Mouse (Mus musculus) induced T-regulatory cell, adult 2 months (primary cell): ENCODE measurements at regions not wholly inside any gene's neighbourhood (a gene's known extent, or its start where the extent isn't known, plus 50 kb on each side); places are given as distances from the start of the nearest gene placed in this dataset.

ENCODE experiments used
- DNase-seq: peaks from one replicate; pipeline ENCODE4 v3.0.0-alpha.2; 2012; ENCODE audit warnings: low read depth

DNA sequence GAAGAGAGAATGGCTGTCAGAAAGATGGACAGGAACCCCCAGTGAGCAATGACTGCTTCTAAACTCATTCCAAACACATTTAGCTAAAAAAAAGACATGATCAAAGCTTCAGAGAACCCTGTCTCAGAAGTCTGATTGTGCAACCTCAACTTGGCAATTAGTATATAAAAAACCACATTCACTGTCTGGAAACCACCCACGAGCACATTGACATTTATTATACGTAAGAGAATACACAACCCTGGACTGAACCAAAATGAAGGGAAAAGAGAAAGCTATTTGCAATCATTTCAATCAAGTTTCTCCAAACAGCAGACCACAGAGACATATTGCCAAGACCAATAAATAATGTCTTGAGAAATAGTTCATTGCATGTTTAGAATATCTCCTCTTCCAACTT, 820.7 kb upstream of the Adgrl2 start:
- no peak for DNase-seq

DNA sequence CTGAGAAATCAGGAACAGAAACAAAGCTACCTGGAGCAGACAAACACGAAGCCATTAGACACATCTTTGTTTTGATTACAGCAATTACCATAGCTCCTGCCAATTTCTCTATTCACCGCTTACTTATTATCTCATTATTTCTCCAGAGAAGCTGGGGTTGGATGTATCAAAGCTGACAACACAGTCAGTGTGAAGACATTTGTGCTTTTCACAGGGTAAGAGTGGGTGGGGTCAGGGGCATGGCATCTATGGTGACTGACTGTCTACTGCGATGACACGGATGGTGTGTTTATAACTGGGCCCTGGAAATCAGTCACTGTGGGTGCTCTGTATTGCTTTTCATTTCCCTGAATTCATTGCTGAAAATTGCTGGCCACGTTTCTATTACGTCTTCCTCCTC, 815.0 kb upstream of the Adgrl2 start:
- no peak for DNase-seq

DNA sequence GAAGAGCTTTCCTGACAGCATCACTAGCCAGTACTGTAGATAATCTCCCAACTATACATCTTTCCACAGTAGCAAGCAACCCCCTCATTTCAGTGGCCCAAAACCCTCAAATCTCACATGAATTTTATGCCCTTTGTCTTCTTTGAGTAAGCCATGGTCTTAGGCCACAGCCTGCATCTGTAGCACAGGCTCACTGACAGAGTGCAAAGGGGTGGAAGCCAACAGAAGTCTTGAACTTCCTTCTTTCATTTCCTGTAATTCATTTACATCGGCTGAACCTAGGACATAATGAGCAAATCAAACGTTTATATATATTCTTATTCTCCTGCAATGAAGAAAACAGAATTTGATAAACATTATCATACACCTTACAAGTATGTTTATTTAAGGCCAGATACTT, 805.8 kb upstream of the Adgrl2 start:
- DNase-seq, result no peak

DNA sequence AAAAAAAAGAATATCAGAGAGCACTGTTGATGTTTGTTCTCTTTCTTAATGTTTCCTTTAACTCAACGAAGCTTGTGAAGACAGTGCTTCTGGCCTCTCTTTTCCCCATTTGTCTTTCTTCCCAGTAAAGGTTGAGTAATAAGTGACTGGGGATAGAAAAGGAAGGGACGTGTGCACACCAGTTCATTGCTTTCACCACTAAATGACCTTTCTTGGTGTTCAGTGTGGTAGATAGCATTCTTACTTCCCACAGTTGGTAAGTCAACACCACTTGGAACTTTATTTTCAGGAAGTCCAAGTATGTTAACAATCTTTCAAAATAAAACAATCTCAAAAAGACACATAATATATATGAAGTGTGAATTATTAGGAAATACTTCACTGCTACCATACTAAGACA, 801.2 kb upstream of the Adgrl2 start:
- DNase-seq, result no peak

DNA sequence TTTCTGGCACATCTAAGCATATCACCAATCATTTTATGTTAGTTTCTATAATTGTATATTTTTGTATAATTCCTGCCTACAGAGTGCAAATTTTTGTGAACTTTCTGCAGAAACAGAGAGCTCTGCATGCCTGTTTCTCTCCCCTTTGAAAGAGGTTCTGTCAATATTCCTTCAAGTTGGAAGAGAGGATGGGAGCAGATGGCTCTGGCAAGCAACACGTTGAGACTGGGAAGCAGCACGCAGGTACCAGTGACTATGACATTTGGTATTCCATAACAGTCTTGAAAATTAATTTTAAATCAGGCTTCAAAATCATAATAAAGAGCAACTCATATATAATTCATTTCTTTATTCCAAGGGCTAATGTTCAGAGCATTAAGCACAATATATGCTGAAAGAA, 795.7 kb upstream of the Adgrl2 start:
- DNase-seq, result no peak

DNA sequence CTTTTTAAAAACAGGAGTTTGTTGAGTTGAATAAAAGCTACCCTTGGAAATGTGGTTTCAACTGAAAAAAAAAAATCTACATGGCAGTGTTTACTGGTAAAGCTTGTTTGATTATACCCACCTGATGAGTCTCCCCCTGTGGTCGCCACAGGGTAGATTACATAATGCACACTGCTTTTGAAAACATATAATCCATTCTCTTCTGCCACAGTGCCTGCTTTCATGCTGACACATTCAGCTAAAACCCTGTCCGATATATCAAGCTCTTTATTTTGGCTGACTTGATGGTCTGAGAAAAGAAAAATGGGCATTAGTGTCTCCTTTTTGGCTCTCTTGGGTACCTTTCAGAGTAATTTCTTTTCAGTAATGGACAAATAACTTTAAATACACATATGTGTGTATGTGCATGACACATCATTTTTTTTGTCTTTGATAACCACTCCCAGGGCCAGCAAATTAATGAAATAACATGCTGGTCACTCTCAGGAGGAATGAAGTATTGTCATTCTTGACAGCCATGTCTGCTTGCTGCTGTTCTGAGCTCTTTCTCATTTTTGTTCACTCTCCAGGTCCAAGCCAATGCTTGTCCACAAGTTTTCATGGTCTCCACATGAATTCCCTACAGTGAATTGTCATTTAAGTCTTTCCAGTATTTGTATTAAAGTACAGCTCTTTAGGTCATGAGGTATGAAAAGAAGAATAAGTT, 793.7 kb upstream of the Adgrl2 start:
- DNase-seq, result no peak

DNA sequence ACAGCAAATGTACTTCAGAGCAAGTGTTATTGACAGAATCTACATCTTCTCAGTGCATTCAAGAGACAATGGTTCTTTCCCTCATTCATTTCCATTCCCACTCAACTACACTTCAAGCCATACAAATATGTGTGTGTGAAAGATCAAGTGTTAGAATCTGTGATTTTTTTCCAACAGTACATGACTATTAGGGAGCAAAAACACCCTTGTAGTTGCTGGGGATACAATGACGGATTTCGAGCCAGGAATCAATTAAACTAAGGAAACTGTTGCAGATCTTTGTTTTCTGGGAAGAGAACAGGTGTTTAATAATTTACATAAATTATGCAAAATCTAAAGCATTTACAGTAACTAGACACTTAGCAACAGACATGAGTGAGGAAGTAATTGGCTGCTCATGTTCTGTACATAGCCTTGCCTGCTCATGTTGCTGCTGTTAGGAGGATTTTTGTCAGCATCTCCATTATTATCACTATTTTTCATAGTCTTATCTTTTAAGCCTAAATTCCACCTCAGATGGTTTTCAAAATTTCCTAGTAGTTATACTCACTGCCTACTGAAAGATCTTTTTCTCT, 777.6 kb upstream of the Adgrl2 start:
- DNase-seq, result no peak

DNA sequence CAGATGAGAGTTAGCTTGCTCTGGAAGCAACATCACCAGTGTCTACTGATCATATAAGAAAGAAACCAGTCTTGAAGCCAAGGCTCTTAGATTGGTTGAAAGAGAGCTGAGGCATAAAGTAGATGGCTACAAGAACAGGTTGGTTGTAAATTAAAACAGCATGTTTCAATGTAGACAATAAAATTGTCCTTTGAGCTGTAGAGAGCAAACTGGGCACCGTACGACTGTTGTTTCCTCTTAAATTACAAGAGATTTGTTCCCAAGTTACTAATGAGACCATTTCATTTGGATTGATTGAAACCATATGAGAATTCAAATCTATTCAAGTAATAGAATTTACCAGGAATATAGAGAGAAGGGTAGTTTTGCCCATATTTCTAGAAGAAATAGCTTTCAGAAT, 770.9 kb upstream of the Adgrl2 start:
- no peak for DNase-seq

DNA sequence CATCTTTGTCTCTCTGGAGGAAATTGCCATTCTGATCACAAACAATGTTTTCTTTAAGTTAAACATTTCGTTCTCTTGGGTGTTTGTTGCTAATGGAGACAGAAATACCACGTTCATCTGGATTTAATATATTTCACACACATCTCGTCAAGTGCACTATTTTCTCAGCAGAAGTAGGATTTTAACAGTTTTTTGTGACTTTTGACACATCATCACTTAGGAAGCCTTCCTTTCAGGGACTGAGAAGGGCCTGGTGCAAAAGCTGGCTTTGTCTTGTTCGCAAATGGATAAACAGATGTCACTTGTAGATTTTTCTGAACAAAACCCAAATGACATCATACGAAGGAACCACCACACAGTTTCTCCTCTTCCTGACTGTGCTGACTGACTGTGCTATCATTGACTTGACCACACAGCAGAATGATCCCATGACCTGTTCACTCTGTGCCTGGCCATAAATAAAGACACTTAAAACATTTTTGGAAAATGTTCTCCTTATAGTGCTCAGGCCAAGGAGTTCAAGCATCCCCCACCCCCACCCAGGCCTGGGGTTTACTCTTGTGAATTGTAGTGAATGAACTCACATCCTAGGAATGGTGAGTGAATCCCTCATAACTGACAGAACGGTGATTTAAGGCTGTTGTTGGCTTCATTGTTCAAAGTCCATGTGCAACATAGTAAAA, 767.7 kb upstream of the Adgrl2 start:
- no peak for DNase-seq

DNA sequence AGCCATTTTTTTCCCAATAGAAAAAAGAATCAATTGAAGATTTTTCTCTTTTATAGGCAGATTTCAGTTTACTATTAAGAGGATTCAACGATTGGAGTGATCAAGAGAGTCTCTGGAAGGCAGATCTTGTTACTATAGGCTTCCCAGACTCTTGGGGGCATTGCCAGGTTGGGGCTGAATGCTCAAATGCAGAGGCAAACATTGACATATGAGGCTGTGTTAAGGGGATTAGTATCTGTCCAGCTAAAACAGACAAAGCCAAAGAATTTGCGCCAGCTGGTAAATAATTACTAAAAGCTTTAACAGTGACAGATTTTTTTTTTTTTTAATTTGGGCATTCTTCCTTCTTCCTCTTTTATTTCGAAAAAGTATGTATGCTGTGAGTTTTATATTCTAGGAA, 745.7 kb upstream of the Adgrl2 start:
- DNase-seq, result no peak

DNA sequence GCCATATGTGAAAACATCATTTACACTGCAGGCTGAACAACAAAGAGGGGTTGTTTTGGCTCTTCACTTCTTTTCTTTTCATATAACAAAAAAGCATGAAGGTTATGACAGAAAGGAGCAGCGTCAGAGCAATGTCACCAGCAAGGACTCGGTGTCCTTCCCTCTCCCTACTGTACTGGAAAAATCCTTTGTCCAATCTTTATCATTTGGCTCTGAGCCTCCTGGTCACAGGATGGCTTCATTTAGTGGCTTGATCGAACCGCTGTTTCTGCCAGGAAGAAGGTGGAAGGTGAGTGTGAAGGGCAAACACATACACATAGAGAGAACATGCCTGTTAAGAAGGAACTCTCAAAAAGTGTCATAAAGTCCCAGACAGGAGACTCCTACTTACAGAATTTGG, 735.9 kb upstream of the Adgrl2 start:
- no peak for DNase-seq

DNA sequence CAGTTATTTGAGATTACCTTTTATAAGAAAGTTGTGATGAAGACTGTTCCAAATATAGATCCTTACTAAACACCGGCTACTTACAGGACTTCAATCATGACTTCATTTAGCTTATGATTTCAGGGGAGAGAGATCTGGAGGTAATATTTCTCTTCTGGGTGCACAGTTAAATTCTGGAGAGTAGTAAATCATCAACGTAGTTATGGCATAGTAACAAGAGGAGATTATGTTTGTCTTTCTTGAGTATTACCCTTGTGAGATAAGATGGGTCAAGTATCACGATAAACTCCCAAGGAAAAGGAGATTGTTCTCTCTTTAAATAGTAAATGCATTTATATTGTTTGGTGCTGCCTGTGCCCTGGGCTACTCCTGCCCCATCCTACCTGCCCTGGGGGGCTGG, 734.5 kb upstream of the Adgrl2 start:
- no peak for DNase-seq

DNA sequence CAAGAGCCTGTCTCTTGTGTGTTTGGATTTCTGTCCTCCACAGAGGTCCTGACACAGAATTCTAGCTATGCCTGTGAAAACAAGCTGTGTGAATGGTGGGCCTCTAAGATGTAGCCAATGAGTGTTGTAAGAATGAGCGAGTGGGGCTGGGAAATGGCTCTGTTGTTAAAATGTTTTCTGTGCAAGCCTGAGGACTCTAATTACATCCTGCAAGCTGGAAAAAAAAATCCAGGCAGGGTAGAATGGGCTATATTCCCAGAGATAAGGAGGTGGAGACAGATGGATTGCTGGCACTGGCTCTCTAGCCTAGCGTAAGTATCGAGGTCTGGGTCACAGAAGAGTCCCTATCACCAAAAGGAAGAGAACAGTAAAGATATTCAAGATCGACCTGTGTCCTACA, 731.5 kb upstream of the Adgrl2 start:
- no peak for DNase-seq

DNA sequence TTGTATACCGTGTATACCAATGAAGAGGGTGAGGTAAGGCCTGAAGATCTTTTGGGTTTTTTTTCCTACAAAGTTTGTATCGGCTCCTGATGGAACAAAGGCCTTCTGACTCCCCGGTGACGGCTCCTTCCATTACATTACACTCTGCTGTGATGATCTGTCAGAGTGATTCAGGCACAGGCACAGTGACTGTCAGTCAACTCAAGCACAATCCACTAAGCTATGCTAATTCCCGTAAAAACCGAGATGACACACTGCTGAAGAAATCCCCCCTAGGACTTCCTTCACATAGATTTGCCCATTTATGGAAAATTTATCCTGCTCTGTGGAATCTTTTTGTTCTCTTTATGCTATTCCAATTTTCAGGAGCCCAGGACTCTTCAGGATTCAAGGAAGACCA, 730.0 kb upstream of the Adgrl2 start:
- no peak for DNase-seq

DNA sequence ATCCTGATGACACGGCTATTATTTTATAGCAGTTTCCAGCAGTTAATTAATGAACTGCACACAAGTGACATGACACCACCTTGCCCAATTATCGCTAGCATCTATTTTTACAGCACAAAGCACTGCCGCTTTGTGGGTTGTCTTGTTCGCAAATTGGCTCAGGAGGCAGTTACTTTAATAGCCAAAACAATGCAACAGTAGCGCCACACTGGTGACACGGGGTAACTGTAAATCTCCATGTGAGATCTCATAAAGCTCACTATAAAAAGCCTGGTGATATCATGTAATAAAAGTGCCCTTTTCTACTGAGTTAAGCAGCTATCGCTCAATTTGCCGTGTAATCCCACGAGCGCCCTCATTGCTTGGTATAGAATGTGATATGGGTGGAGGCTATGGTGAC, 715.4 kb upstream of the Adgrl2 start:
- DNase-seq, result no peak

DNA sequence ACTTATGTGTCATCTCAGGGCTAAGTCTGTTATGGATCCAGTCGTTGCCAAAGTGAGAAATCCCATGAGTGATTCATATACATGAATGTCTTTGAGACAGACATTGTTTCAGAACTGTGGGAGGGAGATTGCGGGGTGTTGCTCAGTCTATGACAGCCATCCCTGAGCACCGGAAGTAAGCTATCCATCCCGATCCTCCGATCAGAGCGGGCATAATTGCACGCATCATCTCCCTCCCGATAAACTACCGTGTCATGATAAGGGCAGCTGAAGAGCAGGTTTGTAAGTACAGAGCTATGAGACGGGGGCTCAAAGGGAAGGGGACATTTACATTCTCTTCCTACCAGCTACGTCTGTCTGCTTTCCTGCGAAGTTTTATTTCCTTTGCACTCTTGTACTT, 715.0 kb upstream of the Adgrl2 start:
- no peak for DNase-seq

DNA sequence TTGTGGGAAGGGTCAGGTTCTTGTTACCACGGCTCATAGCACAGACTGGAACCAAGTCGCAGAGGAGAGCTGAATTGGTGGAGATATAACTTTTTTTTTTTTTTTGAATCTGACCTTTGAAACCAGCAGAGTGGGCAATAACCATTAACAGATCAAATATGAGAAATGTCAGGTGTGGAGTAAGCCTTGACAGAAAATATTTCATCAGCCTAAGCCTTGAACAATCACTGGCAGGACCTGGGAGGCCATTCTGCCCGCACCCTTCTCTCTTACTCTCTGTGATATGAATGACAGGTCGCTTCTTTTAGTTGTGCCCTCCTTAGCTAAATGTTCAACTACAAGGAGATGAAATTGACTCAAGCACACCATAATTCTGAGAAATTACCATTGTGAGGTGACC, 714.1 kb upstream of the Adgrl2 start:
- DNase-seq, result no peak

DNA sequence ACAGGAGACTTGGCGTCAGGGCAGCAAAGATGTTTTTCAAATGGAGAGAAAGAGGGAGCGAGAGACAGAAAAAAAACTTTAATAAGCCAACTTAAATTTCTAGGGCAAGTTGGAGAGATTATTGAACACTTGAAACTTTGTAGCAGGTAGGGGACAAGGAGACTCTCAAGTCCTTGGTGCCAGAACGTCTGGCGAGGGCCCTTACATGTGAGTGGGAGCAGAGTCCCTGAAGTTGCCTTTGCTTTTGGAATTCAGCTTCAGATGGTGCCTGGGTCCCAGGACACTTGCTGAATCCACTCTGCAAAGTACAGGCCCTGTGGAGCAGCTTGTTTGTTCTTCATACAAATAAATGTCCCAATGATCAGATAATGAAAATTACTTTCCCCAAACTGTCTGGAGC, 693.2 kb upstream of the Adgrl2 start:
- no peak for DNase-seq

DNA sequence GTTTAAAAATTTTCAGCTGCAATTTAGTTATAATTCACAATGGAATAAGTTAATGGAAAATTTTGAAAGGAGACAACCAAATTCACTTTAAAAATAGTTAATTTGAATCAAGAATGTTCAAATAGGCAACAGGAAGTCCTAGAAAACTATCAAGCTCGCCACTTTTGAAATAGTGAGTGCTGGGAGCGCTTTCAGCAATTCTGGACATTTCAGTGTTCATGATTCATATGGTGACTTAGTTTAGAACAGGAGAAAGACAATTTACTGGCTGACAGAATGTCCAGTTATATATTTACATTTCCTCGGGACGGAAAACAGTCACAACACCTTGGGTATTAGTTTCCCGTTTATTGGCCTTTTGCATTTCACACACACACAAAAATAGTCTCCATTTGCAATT, 691.9 kb upstream of the Adgrl2 start:
- no peak for DNase-seq

DNA sequence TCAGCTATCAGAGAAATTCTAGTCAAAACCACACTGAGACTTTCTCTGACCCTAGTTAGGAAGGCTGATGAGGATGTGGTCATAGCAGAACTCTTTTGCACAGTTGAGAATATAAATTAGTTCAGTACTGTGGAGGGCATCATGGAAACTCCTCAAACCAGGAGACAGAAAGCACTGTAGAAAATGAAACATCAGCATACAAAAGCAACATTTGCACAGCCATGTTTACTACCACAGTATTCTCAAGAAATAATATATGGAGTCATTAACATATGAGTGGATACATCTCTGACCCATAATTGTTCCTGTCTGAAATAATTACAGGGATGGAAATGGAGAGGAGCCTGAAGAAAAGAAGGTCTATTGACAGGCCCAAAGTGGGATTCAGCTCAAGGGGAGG, 683.6 kb upstream of the Adgrl2 start:
- no peak for DNase-seq

DNA sequence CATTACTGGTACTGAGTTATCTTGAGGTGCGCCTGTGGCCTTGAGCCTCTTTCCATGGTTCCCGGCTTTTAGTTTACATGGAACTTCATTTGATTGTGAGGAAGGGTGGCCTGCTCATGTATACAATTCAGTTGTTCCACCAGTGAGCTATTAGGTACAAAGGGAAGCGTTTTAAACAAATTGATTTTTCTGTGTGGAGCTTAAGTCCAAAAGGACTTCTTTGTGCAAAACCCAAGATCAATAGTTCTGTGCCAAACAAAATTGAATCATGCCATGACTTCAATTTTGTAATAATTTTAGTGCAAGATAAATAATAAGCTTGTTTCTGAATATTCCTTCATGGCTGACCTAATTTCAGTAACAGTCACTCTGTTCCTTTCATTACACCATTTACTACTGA, 674.3 kb upstream of the Adgrl2 start:
- no peak for DNase-seq

DNA sequence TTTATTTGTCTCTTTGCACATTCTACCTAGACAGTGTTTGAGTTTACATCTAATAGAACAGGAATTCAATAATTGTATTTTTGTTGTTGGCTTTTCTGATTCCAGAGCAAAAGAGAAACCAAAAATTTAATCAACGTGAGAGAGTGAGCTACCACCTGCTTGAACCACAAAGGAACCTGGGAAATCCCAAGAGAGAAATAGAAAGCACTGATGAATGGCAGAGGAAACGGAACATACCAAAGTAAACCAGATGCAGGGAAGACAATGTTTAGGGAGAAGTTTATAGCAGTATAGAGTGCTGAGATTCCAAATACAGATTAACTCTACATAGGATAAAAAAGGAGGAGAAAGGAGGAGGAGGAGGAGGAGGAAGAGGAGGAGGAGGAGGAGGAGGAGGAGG, 648.0 kb upstream of the Adgrl2 start:
- peak; percentile 21 for DNase-seq

DNA sequence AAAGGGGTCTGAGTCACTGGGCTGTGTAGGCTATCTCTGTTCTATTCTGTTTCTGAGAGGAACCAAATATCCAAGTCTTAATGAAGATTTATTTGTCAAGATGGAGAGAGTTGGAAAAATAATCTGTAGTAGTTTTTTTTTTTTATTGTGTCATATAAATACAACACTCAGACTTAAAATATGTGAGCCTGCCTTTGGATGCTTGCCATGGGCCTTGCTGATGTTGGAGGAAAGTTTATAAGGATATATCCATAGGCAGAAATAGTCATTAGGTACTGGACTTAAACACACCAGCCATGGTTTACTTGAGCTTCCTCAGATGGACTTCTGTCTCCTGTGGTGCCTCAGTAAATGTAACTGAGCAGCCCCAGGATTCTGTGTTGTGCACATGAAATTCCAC, 635.8 kb upstream of the Adgrl2 start:
- no peak for DNase-seq

DNA sequence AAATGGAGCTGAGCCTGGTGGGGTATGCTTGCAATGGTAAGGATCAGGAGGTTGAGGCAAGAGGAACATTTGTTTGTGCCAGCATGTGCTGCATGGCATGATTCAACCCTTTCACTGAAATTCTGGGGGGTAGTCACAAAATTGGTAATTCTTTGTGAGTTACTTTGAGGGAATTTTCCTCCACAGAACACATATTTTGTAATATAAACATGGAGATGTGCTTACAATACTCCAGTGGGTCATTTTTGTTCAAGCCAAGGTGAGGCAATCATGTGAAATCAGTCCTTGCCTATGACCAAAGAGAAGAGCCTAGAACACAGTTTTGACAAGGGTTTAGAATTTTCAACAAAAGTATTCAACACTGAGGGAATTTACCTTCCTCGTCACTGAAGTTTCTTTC, 635.1 kb upstream of the Adgrl2 start:
- no peak for DNase-seq
